Comparison of ENCODE assay signal across 6 mouse cellular contexts in genomic region chr8:22376311-22376710, GRCm38 (mm10).
"Had no signal": no experiment of that assay in that cellular context is flagged by ENCODE, and none has a peak within 500 bp of the region (broad histone marks: within the 10 kb centered on the region; RNA-seq: fewer than 3 reads in every experiment).

No protein-coding gene starts in this region.

- H3K27me3 ChIP-seq: lung, embryonic 15.5 days; megakaryocyte, embryonic 14.5 days; midbrain, embryonic 12.5 days; neural tube, embryonic 12.5 days; stomach, embryonic 15.5 days had no signal

- H3K4me2 ChIP-seq: lung, embryonic 15.5 days; midbrain, embryonic 12.5 days; neural tube, embryonic 12.5 days; stomach, embryonic 15.5 days had no signal

- H3K27ac ChIP-seq: lung, embryonic 15.5 days; macrophage; midbrain, embryonic 12.5 days; neural tube, embryonic 12.5 days; stomach, embryonic 15.5 days had no signal

- H3K4me1 ChIP-seq: lung, embryonic 15.5 days; midbrain, embryonic 12.5 days; neural tube, embryonic 12.5 days; stomach, embryonic 15.5 days had no signal

- H3K9ac ChIP-seq: lung, embryonic 15.5 days; midbrain, embryonic 12.5 days; neural tube, embryonic 12.5 days; stomach, embryonic 15.5 days had no signal

- H3K4me3 ChIP-seq: lung, embryonic 15.5 days; megakaryocyte, embryonic 14.5 days; midbrain, embryonic 12.5 days; neural tube, embryonic 12.5 days; stomach, embryonic 15.5 days had no signal

- H3K9me3 ChIP-seq: lung, embryonic 15.5 days; midbrain, embryonic 12.5 days; neural tube, embryonic 12.5 days; stomach, embryonic 15.5 days had no signal
